Mouse (Mus musculus) liver, adult 2 months (tissue): Measurements from ENCODE around the gene Lmln. TPM values are rescaled to one million over a fixed set of nuclear protein-coding genes. Genes with fewer than 3 reads are reported as not detected.
A peak's percentile ranks its signal among the peaks of the same experiment; 100 is the strongest.

ENCODE experiments used
- DNase-seq: peaks from one replicate; pipeline ENCODE4 v3.0.0-alpha.2; 2011; ENCODE audit warnings: low read depth, low spot score; ENCODE audit errors: extremely low read depth
- H3K27ac ChIP-seq: fragments of 200-500 bp; replicated peaks from 2 replicates; pipeline ENCODE4 v1.5.1; 2012; ENCODE audit warnings: low read depth, mild to moderate bottlenecking, control low read depth, inconsistent platforms, low read length; ENCODE audit not compliant: insufficient read depth
- H3K27me3 ChIP-seq: fragments of 200-500 bp; 2 replicates; pipeline ENCODE4 v1.6.1; 2012; ENCODE audit warnings: mild to moderate bottlenecking, moderate library complexity, low read length, inconsistent platforms; ENCODE audit not compliant: control insufficient read depth, insufficient read depth
- H3K36me3 ChIP-seq: fragments of 200-500 bp; 2 replicates; pipeline ENCODE4 v1.6.1; 2012; ENCODE audit warnings: low read length, inconsistent platforms; ENCODE audit not compliant: control insufficient read depth, insufficient read depth
- H3K4me1 ChIP-seq: fragments of 200-500 bp; 2 replicates; pipeline ENCODE4 v1.6.1; 2011; ENCODE audit warnings: low read length; ENCODE audit not compliant: control insufficient read depth, insufficient read depth
- H3K4me3 ChIP-seq: fragments of 200-500 bp; 2 replicates; pipeline ENCODE4 v1.5.1; 2011; ENCODE audit warnings: low read depth, mild to moderate bottlenecking, control low read depth, low read length, moderate library complexity; ENCODE audit not compliant: insufficient read depth
- H3K79me2 ChIP-seq: fragments of 200-500 bp; 2 replicates; pipeline ENCODE4 v1.6.1; 2012; ENCODE audit warnings: inconsistent platforms, mild to moderate bottlenecking, low read length, moderate library complexity; ENCODE audit not compliant: control insufficient read depth, insufficient read depth
- H3K9ac ChIP-seq: fragments of 200-500 bp; 2 replicates; pipeline ENCODE4 v1.6.1; 2012; ENCODE audit warnings: low read depth, mild to moderate bottlenecking, control low read depth, inconsistent platforms, low read length
- CTCF ChIP-seq: fragments of 200-500 bp; IDR thresholded peaks from 2 replicates; pipeline ENCODE4 v1.5.1; 2011; ENCODE audit warnings: low read depth, low read length, control low read depth
- POLR2A ChIP-seq: fragments of 200-500 bp; IDR thresholded peaks from 2 replicates; pipeline ENCODE4 v1.6.1; 2011; ENCODE audit warnings: low read length, control low read depth; ENCODE audit not compliant: insufficient read depth; ENCODE audit errors: extremely low read depth
- WGBS: fragments of 180-500 bp; shearing (Covaris S2); methylation state at CpG from one replicate; pipeline ENCODE4 v1.1.7; 2018; 5-methylcytosine and 5-hydroxymethylcytosine counted together
- polyA plus RNA-seq: library from polyadenylated mRNA; depleted of rRNA; stranded (reverse); fragments of >200 nt; gene quantifications from 2 replicates; pipeline ENCODE4 v1.2.3, GENCODE M21; 2012
- total RNA-seq: library from RNA; depleted of rRNA; stranded (reverse); fragments of >200 nt; gene quantifications from 2 replicates; pipeline ENCODE4 v1.2.3, GENCODE M21; 2014

Lmln gene
- total and polyA plus RNA-seq, 2 experiments: 0.81 to 1.8 TPM

DNA sequence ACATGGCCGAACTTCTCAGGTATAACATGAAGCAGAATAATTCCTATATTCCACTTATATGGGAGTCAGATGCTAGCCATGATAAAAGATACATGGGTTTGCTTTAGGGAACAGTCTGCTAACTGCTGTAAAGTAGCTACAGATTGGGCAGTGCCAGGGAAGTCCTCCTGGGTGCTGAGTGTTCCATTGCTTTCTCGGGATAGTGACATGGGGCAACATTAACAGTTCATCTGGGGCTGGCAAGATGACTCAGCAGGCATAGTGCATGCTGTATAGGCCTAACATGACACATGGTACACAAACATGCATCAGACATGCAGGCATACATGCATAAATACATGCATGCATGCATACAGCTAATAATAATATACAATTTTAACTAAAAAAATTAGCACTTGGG lies 21.7 kb downstream of the Lmln start:
- peaks cover 3% of the 10 kb centered on the region for H3K36me3 ChIP-seq
- TF ChIP-seq POLR2A: no peak
- TF ChIP-seq CTCF: no peak
- H3K27me3 ChIP-seq: no peaks in the 10 kb centered on the region
- WGBS: 89% methylated on average over 2 of the region's 2 CpGs
- H3K4me1 ChIP-seq: no peaks in the 10 kb centered on the region; the same call in 1 of the 2 replicates
- H3K4me3 ChIP-seq: no peak overlapping the region
- H3K27ac ChIP-seq: no peak overlapping the region
- no peak for DNase-seq
- no peaks in the 10 kb centered on the region for H3K79me2 ChIP-seq
- H3K9ac ChIP-seq: no peak overlapping the region

DNA sequence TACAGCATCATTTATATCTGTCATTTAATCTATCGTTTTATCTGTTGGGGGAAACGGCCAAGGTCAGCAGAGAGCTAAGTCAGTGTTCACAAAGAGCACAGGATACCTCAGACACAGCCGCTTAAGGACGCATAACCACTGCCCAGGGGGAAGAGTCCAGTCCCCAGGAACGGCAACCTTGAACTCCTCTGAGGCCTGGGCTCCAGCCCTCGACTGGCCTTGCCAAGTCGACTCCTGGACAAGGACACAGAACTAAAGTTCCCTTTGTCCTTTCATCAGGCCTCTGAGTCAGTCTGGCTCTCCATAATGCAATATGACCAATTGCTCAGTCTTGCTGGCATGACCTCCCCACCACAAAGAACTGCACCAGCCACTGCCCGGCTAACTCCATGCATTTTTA lies 23.3 kb downstream of the Lmln start:
- peak; percentile 87 for DNase-seq
- TF ChIP-seq POLR2A: no peak
- TF ChIP-seq CTCF: no peak
- Histone ChIP-seq H3K27ac (no peak overlapping the region), H3K4me1 (no peaks in the 10 kb centered on the region; the same call in 1 of the 2 replicates), H3K27me3 (no peaks in the 10 kb centered on the region), H3K4me3 (no peak overlapping the region), H3K79me2 (no peaks in the 10 kb centered on the region), H3K36me3 (peaks cover 5% of the 10 kb centered on the region), H3K9ac (no peak overlapping the region)
- WGBS: 25% methylated on average over 8 of the region's 8 CpGs

DNA sequence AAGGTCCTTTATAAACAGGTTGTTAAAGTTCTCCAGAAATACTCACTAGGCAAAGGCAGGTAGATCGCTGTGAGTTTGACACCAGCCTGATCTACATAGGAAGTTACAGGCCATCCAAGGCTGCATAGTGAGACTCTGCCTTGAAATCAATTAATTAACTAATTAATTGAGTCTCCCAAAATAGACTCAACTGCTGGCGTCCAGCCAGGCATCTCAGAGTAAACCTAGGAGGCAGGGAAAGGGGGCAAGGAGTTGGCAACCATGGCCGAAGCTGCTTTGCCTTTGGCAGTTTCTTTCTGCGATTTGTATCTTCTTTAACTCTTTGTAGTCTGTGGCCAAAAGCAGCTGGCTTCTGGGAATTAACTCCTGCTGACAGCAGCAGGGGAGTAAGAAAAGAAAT lies 51.4 kb downstream of the Lmln start:
- Histone ChIP-seq H3K27me3 (no peaks in the 10 kb centered on the region), H3K9ac (no peak overlapping the region), H3K4me3 (no peak overlapping the region), H3K36me3 (0 out of 2 replicates have a peak, but pooled peaks cover 3% of the 10 kb centered on the region), H3K27ac (no peak overlapping the region), H3K79me2 (no peaks in the 10 kb centered on the region), H3K4me1 (no peaks in the 10 kb centered on the region)
- no peak for TF ChIP-seq POLR2A
- 71% methylated on average over 4 of the region's 4 CpGs for WGBS
- no peak for DNase-seq

DNA sequence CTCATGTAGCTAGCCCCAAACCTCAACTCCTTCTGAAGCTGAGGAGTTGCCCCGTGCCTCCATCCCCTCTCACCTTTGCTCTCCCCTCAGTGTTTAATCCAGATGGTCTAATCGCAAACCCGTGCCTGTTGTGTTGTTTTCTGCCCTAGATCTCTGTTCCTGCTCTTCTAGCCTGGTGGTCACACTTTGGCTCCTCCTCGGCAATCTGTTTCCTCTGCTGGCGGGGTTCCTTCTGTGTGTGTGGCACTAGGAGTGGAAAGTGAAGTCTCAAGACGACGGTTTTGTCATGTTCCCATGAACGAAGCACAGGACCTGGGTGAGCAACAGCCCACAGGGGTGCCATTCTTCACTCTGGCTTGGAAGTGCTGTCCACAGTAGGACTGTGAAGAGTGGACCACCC lies 61.1 kb downstream of the Lmln start:
- TF ChIP-seq CTCF: no peak
- no peak for TF ChIP-seq POLR2A
- Histone ChIP-seq H3K9ac (no peak overlapping the region), H3K79me2 (no peaks in the 10 kb centered on the region), H3K4me1 (peaks cover 5% of the 10 kb centered on the region), H3K36me3 (no peaks in the 10 kb centered on the region), H3K27me3 (no peaks in the 10 kb centered on the region), H3K27ac (no peak overlapping the region), H3K4me3 (no peak overlapping the region)
- DNase-seq: no peak
- WGBS: 50% methylated on average over 8 of the region's 8 CpGs

DNA sequence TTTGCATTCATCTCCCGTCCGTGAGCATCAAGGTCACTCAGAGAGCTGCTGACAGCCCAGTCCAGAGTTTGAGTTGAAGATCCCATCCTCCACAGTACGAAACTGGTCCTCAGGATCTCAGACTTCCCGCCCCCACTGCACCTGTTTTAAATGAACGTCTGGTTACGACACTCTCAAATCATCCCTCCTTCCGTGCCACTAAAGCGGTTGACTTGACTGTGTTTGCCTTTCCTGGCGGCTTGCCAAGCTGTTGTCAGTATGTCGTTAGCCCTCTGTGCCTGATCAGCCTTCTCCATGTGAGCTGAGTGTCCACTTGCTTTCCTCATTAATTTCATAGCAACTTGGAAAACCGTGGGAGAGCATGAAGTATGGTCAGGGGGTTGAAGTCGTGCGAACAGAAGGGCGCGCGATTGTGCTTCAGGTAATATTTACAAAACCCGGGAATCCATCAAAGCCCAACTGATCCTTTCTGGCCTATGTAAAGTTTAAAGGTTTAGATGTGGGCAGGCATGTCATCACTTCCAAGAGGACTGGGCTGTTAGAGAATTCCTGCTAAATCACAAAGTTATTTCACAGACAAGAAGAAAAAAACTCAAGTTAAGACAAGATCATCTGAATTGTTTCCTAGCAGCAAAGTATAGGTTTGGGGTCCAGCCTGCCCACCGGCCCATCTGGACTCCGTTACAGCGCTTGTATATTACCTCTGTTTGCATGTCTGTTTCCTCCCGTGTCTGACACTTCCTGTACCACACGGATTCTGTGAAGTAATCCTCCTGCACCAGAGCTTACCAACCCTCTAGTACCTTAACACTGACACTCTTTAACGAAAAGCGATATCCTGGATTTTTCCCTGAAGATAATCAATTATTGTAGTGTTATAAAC lies 61.9 kb downstream of the Lmln start:
- DNase-seq: peak; percentile 33
- TF ChIP-seq CTCF (no peak), POLR2A (no peak)
- no peak overlapping the region for H3K27ac ChIP-seq
- no peak overlapping the region for H3K9ac ChIP-seq
- no peaks in the 10 kb centered on the region for H3K79me2 ChIP-seq
- H3K4me3 ChIP-seq: no peak overlapping the region
- WGBS: 30% methylated on average over 24 of the region's 24 CpGs
- no peaks in the 10 kb centered on the region for H3K27me3 ChIP-seq
- no peaks in the 10 kb centered on the region for H3K36me3 ChIP-seq
- H3K4me1 ChIP-seq: peaks cover 5% of the 10 kb centered on the region

DNA sequence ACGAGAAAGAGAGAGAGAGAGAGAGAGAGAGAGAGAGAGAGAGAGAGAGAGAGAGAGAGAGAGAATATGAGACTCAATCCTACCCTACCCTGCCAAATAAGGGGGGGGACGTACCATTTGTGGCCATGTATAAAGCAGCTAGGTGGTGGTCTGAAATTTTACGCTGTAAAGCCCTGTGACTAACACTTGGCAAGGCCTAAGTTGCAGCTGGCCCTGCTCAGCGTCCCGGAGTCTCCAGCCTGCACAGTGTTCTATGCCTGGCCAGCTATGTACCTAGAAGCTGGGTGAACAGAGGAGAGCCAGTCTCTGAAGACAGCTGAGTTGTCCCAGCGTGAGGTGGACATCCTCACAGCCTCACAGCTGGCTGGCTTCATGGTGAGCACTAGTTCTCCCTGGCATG lies 64.7 kb downstream of the Lmln start:
- H3K9ac ChIP-seq: no peak overlapping the region
- DNase-seq: no peak
- no peak overlapping the region for H3K4me3 ChIP-seq
- no peaks in the 10 kb centered on the region for H3K27me3 ChIP-seq
- no peak overlapping the region for H3K27ac ChIP-seq
- no peaks in the 10 kb centered on the region for H3K36me3 ChIP-seq
- H3K79me2 ChIP-seq: no peaks in the 10 kb centered on the region
- no peak for TF ChIP-seq CTCF
- TF ChIP-seq POLR2A: no peak
- 84% methylated on average over 6 of the region's 6 CpGs for WGBS
- H3K4me1 ChIP-seq: peaks cover 5% of the 10 kb centered on the region
